Mouse (Mus musculus) A20 (cell line): ENCODE results near the gene Vamp8.

ENCODE experiments used
- DNase-seq: peaks from one replicate; pipeline ENCODE4 v3.0.0-alpha.2; 2011; ENCODE audit warnings: low read depth, low spot score

The Vamp8 gene

DNA sequence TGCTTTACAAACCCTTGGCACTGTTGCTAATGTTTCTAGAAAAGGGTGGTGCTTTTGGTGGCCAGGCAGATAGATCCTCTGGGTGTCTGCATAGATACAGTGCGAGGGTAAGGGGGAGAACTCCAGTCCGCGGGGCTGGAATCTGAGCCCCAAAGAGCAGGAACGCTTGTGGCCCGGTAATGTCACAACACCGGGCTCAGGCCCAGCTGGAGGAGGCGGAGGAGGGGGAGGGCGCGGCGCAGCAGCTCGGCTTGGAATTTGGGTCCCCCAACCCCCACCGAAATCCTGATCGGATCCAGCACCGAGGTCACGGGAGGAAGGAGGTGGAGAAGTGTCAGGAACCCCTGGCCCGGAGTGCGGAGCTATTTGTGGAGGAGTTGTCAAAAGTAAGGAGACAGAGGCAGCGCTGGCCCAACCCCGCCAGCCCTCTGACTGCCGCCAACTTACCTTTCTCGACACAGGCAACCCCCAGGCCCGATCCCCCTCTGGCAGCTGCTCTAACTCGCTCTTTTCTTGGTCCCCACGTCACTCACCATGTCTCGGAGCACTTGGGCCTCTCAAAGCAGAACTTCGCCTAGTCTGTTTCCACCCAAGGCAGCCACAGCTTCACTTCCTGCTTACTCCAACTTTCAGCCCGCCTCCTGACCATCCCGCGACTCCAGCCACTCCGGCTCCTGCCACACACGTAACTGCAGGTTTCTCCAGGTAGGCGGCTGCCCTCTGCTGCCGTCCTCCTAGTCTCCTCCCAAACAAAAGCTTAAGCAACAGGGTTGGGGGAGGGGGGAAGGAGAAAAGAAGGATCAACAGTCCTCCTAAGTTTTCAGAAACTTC is at the start of gene Vamp8:
Gene Vamp8 (minus strand): TSS at position 763 of the 831 bp plus-strand sequence.
- peak; percentile 64 for DNase-seq

DNA sequence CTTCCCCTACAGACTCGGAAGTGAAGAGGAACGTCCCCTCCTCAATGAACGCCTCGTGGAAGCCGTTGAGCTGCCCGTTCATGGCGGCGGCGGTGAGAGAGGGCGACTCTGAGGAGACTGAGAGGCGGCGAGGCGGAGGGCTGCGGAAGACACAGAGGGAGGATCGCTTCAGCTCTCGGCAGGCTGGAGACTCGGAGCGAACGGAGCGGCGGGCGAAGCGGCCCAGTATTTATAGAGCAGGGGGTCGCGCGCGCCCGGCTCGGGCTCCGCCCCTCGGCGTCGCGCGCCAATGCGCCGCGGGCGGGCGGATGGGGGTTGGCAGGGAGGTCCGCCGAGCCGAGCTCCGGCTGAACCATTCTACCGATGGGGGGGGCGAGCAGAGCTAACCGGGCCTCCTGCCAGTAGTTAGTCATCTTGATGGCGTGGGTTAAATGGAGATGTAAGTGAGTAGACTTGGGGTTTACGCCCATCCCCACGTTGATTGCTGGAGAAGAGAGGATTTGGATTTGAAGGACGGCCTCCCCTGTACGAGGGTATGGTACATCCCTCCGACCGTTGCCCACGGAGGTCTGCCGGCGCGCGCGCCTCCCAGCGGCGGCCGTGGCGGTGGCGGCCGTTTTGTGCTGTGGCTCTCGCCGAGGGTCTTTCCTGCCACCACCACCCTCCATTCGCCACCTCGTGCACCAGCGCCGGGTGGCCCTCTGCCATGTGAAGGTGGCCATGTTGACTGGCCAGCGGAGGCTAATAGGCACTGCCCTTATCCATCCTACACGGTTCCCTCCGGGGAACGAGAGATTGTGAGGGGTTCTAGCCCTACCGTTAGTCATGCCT is 49.1 kb upstream of the Vamp8 start, which contains the start of gene Mat2a:
Gene Mat2a (minus strand): TSS at position 204 of the 831 bp plus-strand sequence.
- peak; percentile 84 for DNase-seq

DNA sequence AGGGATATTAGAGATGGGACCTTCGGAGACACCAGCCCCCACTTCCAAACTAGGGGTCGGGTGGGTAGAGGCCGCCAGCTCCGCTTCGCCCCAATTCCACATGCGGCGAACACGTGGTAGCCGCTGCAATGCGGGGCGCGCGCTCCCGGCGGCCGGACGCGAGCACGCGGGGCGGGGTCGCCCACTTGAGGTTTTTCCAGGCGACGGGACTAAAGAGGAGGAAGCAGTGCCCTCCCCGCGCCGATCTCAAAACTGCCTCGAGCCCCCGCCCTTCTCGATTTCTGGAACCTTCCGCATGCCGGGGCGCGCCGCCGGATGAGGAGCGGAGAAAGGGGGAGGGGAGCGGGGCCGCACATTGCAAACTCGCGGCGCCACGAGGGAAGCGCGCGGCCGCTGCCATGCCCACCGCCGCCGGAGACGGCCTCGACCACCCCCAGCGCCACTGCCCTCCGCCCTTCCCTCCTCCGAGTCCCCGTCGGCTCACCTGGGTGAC is 48.4 kb upstream of the Vamp8 start:
- DNase-seq = peak; percentile 58

DNA sequence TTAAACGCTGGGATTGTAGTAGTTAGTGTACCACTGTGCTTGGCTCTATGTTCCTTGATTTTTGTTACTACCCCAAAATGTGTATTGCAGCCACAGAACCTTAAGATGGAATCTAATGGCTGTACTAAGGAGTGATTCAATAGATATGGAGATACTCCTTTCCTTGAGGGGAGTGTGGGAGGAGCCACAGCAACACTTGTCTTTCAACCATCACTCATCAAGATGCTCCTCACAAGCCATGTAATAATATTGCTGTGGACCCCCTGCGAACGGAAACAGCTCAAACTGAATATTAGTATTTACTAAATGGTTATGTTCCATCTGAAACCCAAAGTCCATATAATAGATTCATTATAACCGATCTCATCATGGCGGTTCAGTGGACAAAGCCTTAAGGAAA is 47.7 kb upstream of the Vamp8 start:
- no peak for DNase-seq

- no peak for DNase-seq
Observed at GRCm38 (mm10) chr6:72432153-72432552, 41.6 kb upstream of the Vamp8 start.

- DNase-seq = no peak
Observed at GRCm38 (mm10) chr6:72430989-72431921, 40.8 kb upstream of the Vamp8 start.

GRCm38 (mm10) chr6:72429061-72429842 is 38.7 kb upstream of the Vamp8 start:
- DNase-seq = no peak

DNA sequence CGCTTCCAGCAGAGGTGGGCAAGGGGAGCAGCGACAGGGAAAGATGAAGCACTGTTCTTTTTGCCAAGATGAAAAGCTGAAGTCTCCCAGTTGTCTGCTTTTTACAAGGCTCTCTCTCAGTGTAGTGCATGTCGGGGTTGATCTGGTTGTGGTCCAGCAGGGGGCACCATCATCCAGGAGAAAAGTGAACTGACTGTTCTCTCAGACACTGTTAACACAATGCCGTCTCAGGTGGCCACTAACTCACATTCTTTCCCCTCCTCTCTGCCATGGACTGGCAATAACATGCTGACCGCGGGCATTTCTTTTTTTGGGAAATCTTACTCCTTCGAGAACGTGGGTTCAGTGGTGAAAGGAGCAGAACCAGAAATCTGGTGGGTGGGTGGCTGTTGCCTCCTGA is 37.5 kb upstream of the Vamp8 start:
- peak; percentile 54 for DNase-seq

DNA sequence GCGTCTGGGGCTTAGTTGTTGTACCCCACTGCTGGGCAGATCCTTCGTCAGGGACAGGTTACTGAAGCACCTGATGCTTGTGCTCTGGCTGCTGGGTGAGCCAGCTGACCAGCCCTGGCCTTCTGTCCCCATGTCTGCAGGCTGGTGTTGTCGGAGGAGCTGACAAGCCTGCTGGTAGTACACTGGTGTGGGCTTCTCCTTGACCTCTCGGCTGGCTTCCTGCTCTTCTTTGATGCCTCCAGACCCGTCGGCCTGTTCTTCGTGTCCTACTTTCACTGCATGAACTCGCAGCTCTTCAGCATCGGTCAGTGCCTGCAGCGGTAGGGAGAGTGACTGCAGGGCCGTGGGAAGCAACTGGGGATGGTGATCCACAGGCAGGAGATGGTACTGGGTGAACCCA is 35.1 kb upstream of the Vamp8 start:
- no peak for DNase-seq

GRCm38 (mm10) chr6:72420901-72421300 is 30.4 kb upstream of the Vamp8 start:
- no peak for DNase-seq

GRCm38 (mm10) chr6:72419806-72420205 is 29.3 kb upstream of the Vamp8 start:
- DNase-seq = no peak

DNA sequence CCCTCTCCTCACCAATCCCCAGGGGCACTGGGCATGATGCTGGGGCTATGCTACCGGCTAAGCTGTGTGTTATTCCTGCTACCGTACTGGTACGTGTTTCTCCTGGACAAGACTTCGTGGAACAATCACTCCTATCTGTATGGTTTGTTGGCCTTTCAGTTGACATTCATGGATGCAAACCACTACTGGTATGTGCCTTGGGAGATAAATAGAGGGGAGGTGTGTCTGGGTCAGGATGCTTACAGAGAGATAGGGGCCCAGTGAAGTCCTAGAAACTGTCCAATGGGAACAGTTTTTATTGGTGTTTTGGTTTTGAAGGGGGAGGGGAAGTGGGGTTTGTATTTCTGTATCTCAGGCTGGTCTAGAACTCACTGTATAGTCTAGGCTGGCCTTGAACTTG is 27.8 kb upstream of the Vamp8 start:
- DNase-seq = no peak

- DNase-seq = no peak
Observed at GRCm38 (mm10) chr6:72415964-72416772, 25.7 kb upstream of the Vamp8 start.

DNA sequence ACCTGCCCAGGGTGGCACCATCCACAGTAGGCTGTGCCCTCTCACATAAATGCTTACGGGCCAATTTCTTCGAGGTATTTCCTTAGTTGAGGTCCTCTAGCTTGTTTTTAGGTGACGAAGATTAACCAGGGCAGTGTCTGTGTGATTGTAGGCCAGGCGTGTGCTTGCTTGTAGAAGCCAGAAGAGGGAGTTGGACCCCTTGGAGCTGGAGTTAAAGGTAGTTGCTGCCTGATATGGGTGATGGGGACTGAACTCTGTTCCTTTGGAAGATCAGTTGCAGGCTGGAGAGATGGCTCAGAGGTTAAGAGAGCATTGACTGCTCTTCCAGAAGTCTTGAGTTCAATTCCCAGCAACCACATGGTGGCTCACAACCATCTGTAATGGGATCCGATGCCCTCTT is 24.7 kb upstream of the Vamp8 start:
- no peak for DNase-seq

DNA sequence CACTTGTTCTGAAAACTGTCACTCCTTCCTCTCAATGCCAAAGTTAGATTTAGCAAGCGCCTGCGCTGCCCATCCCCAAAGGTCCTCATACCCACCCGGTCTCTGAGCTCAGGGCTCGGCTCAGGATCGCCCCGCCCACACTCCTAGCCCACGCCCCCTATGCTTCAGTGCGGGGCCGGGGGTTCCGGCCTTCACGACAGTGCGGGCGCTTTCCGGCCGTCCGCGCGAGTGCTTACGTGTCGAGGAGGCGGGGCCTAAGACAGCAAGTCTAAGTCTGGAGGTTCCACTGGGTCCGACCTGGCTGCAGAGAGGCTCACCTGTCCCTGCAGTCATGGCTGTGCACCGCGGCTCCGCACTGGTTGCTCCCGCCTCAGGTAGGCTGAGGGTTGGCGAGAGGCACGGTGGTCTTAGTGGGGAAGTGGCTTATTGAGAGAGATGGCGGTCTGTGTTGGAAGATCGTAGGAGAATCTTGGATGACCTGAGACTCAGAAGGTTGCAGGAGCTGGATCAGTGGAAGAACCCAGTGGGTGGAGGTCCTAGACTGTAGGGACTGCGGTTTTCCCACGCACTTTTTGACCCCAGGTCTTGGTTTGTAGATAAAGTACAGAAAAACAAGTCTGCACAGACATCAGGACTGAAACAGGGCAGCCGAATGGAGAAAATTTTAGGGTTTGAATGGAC is 23.7 kb upstream of the Vamp8 start, which contains the start of gene Ggcx:
Gene Ggcx (plus strand): TSS at position 233 of the 681 bp plus-strand sequence.
- DNase-seq = peak; percentile 91

GRCm38 (mm10) chr6:72410518-72410917 is 20.0 kb upstream of the Vamp8 start:
- peak; percentile 51 for DNase-seq

GRCm38 (mm10) chr6:72410003-72410402 is 19.5 kb upstream of the Vamp8 start:
- DNase-seq = peak; percentile 29

GRCm38 (mm10) chr6:72409567-72409966 is 19.1 kb upstream of the Vamp8 start:
- peak; percentile 45 for DNase-seq

- DNase-seq = peak; percentile 77
Observed at GRCm38 (mm10) chr6:72407119-72407518, 16.6 kb upstream of the Vamp8 start.
